In genomic region chr2:92375099-92375623, GRCm38 (mm10) we compare ENCODE assay signal across 8 mouse cellular contexts. TPM values are rescaled to one million over a fixed set of nuclear protein-coding genes. Genes with fewer than 3 reads are reported as not detected.
DNase-seq lines count a peak whose midpoint lies in the region; ATAC-seq and TF ChIP-seq lines count a peak whose summit lies in the region.

No protein-coding gene starts in this region.

- H3K36me3 ChIP-seq in hindbrain, embryonic 10.5 days = peaks cover 32% of the 10 kb centered on the region
- H3K36me3 ChIP-seq in lung, postnatal 0 days (ENCODE audit: insufficient read depth, low read length) = peaks cover 13% of the 10 kb centered on the region

- H3K27ac ChIP-seq in hindbrain, embryonic 10.5 days = peak overlapping the region; percentile 91
- peak overlapping the region; percentile 93 for H3K27ac ChIP-seq in lung, postnatal 0 days (ENCODE audit: low read length)

- peak; percentile 29 for TF ChIP-seq CTCF in lung, postnatal 0 days (IDR thresholded peaks at IDR 0.05)

- ATAC-seq in frontal cortex, adult (ENCODE audit: low TSS enrichment) = peak; percentile 95
- ATAC-seq in lung, postnatal 0 days = peak; percentile 91

- peak; percentile 70 for TF ChIP-seq EP300 in lung, postnatal 0 days (IDR thresholded peaks at IDR 0.05)

- H3K9me3 ChIP-seq in hindbrain, embryonic 10.5 days = no peaks in the 10 kb centered on the region
- no peaks in the 10 kb centered on the region for H3K9me3 ChIP-seq in lung, postnatal 0 days (ENCODE audit: low read length)

- peaks cover 26% of the 10 kb centered on the region for H3K27me3 ChIP-seq in hindbrain, embryonic 10.5 days (ENCODE audit: insufficient read depth, poor library complexity, severe bottlenecking)
- peaks cover 2% of the 10 kb centered on the region; the same call in 1 of the 2 replicates for H3K27me3 ChIP-seq in lung, postnatal 0 days (replicated peaks; ENCODE audit: insufficient read depth, low read length)

- peak overlapping the region; percentile 74 for H3K4me2 ChIP-seq in lung, postnatal 0 days (replicated peaks; ENCODE audit: low read depth, low read length)

- peak; percentile 98 for DNase-seq in MN1 (ENCODE audit: low spot score)
- peak; percentile 96 for DNase-seq in cerebellum, adult 9-10 months
- peak; percentile 96 for DNase-seq in hindbrain, embryonic 10.5 days (ENCODE audit: low spot score)
- DNase-seq in layer of hippocampus, adult 9-11 months = peak; percentile 98
- peak; percentile 100 for DNase-seq in lung, postnatal 0 days (ENCODE audit: low spot score)
- DNase-seq in ovary, postnatal 14 days (ENCODE audit: low spot score) = peak; percentile 88
- DNase-seq in thymus, postnatal 14 days = peak; percentile 96

- H3K9ac ChIP-seq in lung, postnatal 0 days (replicated peaks; ENCODE audit: low read depth) = peak overlapping the region; percentile 70

- WGBS in hindbrain, embryonic 10.5 days = under 1% methylated on average over 29 of the region's 29 CpGs
- 0% methylated on average over 29 of the region's 29 CpGs for WGBS in lung, postnatal 0 days

- peaks cover 63% of the 10 kb centered on the region for H3K4me1 ChIP-seq in hindbrain, embryonic 10.5 days (replicated peaks)
- H3K4me1 ChIP-seq in lung, postnatal 0 days (ENCODE audit: insufficient read depth, low read depth, low read length) = peaks cover 13% of the 10 kb centered on the region; the same call in 1 of the 2 replicates

- H3K4me3 ChIP-seq in hindbrain, embryonic 10.5 days = peak overlapping the region; percentile 70
- H3K4me3 ChIP-seq in lung, postnatal 0 days (ENCODE audit: low read depth, low read length) = peak overlapping the region; percentile 54

RNA-seq across cellular contexts. Expression of gene Large2, which starts 0.5 kb away (rescaled TPM):
- polyA plus RNA-seq in hindbrain, embryonic 10.5 days (2016; fragmentation: Nextera tagmentation; extraction: Ambion mirVana) = 7.8 and 12.5 TPM in 2 replicates
- polyA plus RNA-seq in lung, postnatal 0 days (2015; fragmentation: Nextera tagmentation; extraction: Ambion mirVana) = 17.1 and 18.7 TPM in 2 replicates

RNA-seq across cellular contexts. Expression of gene Pex16, which starts 0.7 kb away (rescaled TPM):
- 26.0 and 30.1 TPM in 2 replicates for polyA plus RNA-seq in hindbrain, embryonic 10.5 days (2016; fragmentation: Nextera tagmentation; extraction: Ambion mirVana)
- polyA plus RNA-seq in lung, postnatal 0 days (2015; fragmentation: Nextera tagmentation; extraction: Ambion mirVana) = 28.3 and 30.8 TPM in 2 replicates

RNA-seq across cellular contexts. Expression of gene 1700029I15Rik, which starts 7.2 kb away (rescaled TPM):
- polyA plus RNA-seq in hindbrain, embryonic 10.5 days (2016; fragmentation: Nextera tagmentation; extraction: Ambion mirVana) = 3.3 and 4.3 TPM in 2 replicates
- 2.3 TPM in 2 replicates for polyA plus RNA-seq in lung, postnatal 0 days (2015; fragmentation: Nextera tagmentation; extraction: Ambion mirVana)

RNA-seq across cellular contexts. Expression of gene Mapk8ip1, which starts 25.9 kb away (rescaled TPM):
- 55.0 and 75.5 TPM in 2 replicates for polyA plus RNA-seq in hindbrain, embryonic 10.5 days (2016; fragmentation: Nextera tagmentation; extraction: Ambion mirVana)
- 7.8 and 9.7 TPM in 2 replicates for polyA plus RNA-seq in lung, postnatal 0 days (2015; fragmentation: Nextera tagmentation; extraction: Ambion mirVana)

RNA-seq across cellular contexts. Expression of gene Cry2, which starts 58.7 kb away (rescaled TPM):
- 26.0 and 31.7 TPM in 2 replicates for polyA plus RNA-seq in hindbrain, embryonic 10.5 days (2016; fragmentation: Nextera tagmentation; extraction: Ambion mirVana)
- 36.3 and 36.6 TPM in 2 replicates for polyA plus RNA-seq in lung, postnatal 0 days (2015; fragmentation: Nextera tagmentation; extraction: Ambion mirVana)

Comparison
In these comparisons a context has a peak if more than half of its experiments do, and no peak if none do; other contexts are left out.
1. Peak in every context shown above with its lines: DNase-seq, ATAC-seq, H3K4me3 ChIP-seq and H3K27ac ChIP-seq.